Comparison of ENCODE assay signal across 8 mouse cellular contexts in genomic region chr1:182489803-182490452, GRCm38 (mm10). TPM values are rescaled to one million over a fixed set of nuclear protein-coding genes. Genes with fewer than 3 reads are reported as not detected.
DNase-seq lines count a peak whose midpoint lies in the region; ATAC-seq and TF ChIP-seq lines count a peak whose summit lies in the region.

No protein-coding gene starts in this region.

- H3K9ac ChIP-seq in embryonic facial prominence, embryonic 14.5 days (ENCODE audit: low read depth, low read length): no peak overlapping the region
- H3K9ac ChIP-seq in heart, adult 2 months (ENCODE audit: low read depth, low read length): no peak overlapping the region
- H3K9ac ChIP-seq in limb, embryonic 12.5 days (replicated peaks): no peak overlapping the region
- no peak overlapping the region for H3K9ac ChIP-seq in midbrain, embryonic 15.5 days

- peak; percentile 86 for TF ChIP-seq CTCF in bone marrow, adult 2 months (IDR thresholded peaks at IDR 0.05; ENCODE audit: control insufficient read depth, insufficient read depth, low read length)
- peak; percentile 97 for TF ChIP-seq CTCF in heart, adult 2 months (IDR thresholded peaks at IDR 0.05)
- peak; percentile 72 for TF ChIP-seq CTCF in kidney, adult 2 months (conservative IDR thresholded peaks at IDR 0.05; ENCODE audit: insufficient read depth, insufficient read length, low read depth, low read length)

- H3K4me3 ChIP-seq in bone marrow, adult 2 months (replicated peaks; ENCODE audit: control insufficient read depth, low read depth, low read length): no peak overlapping the region
- H3K4me3 ChIP-seq in embryonic facial prominence, embryonic 14.5 days (ENCODE audit: low read depth, low read length): peak overlapping the region; percentile 17
- no peak overlapping the region for H3K4me3 ChIP-seq in heart, adult 2 months
- H3K4me3 ChIP-seq in kidney, adult 2 months (ENCODE audit: insufficient read depth, low read depth, low read length): no peak overlapping the region
- peak overlapping the region; percentile 24 for H3K4me3 ChIP-seq in limb, embryonic 12.5 days (replicated peaks)
- H3K4me3 ChIP-seq in midbrain, embryonic 15.5 days: peak overlapping the region; percentile 23

- no peaks in the 10 kb centered on the region; the same call in 1 of the 2 replicates for H3K79me2 ChIP-seq in heart, adult 2 months (replicated peaks; ENCODE audit: control insufficient read depth, insufficient read depth, low read length)

- intact Hi-C loops in heart, adult 2 months (cut with DNase I): loop anchor here (1.0 to 2.0 kb wide), 3 partner anchors 27 to 113 kb away; partner anchors contain the start of gene Capn2

- no peaks in the 10 kb centered on the region for H3K9me3 ChIP-seq in embryonic facial prominence, embryonic 14.5 days (ENCODE audit: control insufficient read depth, low read length)
- no peaks in the 10 kb centered on the region for H3K9me3 ChIP-seq in limb, embryonic 12.5 days
- no peaks in the 10 kb centered on the region for H3K9me3 ChIP-seq in midbrain, embryonic 15.5 days

- H3K4me1 ChIP-seq in bone marrow, adult 2 months (ENCODE audit: control insufficient read depth, insufficient read depth, low read length): no peaks in the 10 kb centered on the region; the same call in 1 of the 2 replicates
- 0 out of 2 replicates have a peak, but pooled peaks cover 3% of the 10 kb centered on the region for H3K4me1 ChIP-seq in embryonic facial prominence, embryonic 14.5 days (ENCODE audit: control insufficient read depth, insufficient read depth, low read length)
- H3K4me1 ChIP-seq in heart, adult 2 months (ENCODE audit: control insufficient read depth, insufficient read depth, low read length): peaks cover 25% of the 10 kb centered on the region
- H3K4me1 ChIP-seq in kidney, adult 2 months (ENCODE audit: control insufficient read depth, insufficient read depth, low read length): peaks cover 12% of the 10 kb centered on the region
- H3K4me1 ChIP-seq in limb, embryonic 12.5 days (replicated peaks): peaks cover 14% of the 10 kb centered on the region
- peaks cover 13% of the 10 kb centered on the region for H3K4me1 ChIP-seq in midbrain, embryonic 15.5 days

- no peak for TF ChIP-seq POLR2A in bone marrow, adult 2 months (IDR thresholded peaks at IDR 0.05; ENCODE audit: borderline replicate concordance, control insufficient read depth, low read depth, low read length)
- TF ChIP-seq POLR2A in heart, adult 2 months (IDR thresholded peaks at IDR 0.05; ENCODE audit: insufficient read depth, low read depth, low read length): peak; percentile 67
- TF ChIP-seq POLR2A in kidney, adult 2 months (IDR thresholded peaks at IDR 0.05; ENCODE audit: low read depth, low read length): peak; percentile 28

- 9% methylated on average over 21 of the region's 21 CpGs for WGBS in bone marrow, adult 2 months
- WGBS in embryonic facial prominence, embryonic 14.5 days: 11% methylated on average over 21 of the region's 21 CpGs
- WGBS in heart, adult 2 months: 10% methylated on average over 21 of the region's 21 CpGs
- 10% methylated on average over 21 of the region's 21 CpGs for WGBS in kidney, adult 2 months
- WGBS in limb, embryonic 12.5 days: 11% methylated on average over 21 of the region's 21 CpGs
- WGBS in midbrain, embryonic 15.5 days: 9% methylated on average over 21 of the region's 21 CpGs

- H3K27me3 ChIP-seq in embryonic facial prominence, embryonic 14.5 days (replicated peaks; ENCODE audit: control insufficient read depth, insufficient read depth, low read length): no peaks in the 10 kb centered on the region
- no peaks in the 10 kb centered on the region for H3K27me3 ChIP-seq in heart, adult 2 months (ENCODE audit: control insufficient read depth, insufficient read depth, low read length)
- H3K27me3 ChIP-seq in kidney, adult 2 months (replicated peaks; ENCODE audit: control insufficient read depth, insufficient read depth, low read length): no peaks in the 10 kb centered on the region
- no peaks in the 10 kb centered on the region for H3K27me3 ChIP-seq in limb, embryonic 12.5 days
- H3K27me3 ChIP-seq in midbrain, embryonic 15.5 days (replicated peaks): no peaks in the 10 kb centered on the region

- peak overlapping the region; percentile 50 for H3K4me2 ChIP-seq in embryonic facial prominence, embryonic 14.5 days (ENCODE audit: low read depth, low read length)
- H3K4me2 ChIP-seq in limb, embryonic 12.5 days: peak overlapping the region; percentile 57
- H3K4me2 ChIP-seq in midbrain, embryonic 15.5 days: peak overlapping the region; percentile 58

- peaks cover 76% of the 10 kb centered on the region for H3K36me3 ChIP-seq in embryonic facial prominence, embryonic 14.5 days (ENCODE audit: control insufficient read depth, insufficient read depth, low read length)
- peaks cover 3% of the 10 kb centered on the region; the same call in 1 of the 2 replicates for H3K36me3 ChIP-seq in heart, adult 2 months (ENCODE audit: control insufficient read depth, insufficient read depth, low read length)
- H3K36me3 ChIP-seq in kidney, adult 2 months (ENCODE audit: control insufficient read depth, insufficient read depth, low read length): no peaks in the 10 kb centered on the region; the same call in 1 of the 2 replicates
- peaks cover 76% of the 10 kb centered on the region for H3K36me3 ChIP-seq in limb, embryonic 12.5 days
- H3K36me3 ChIP-seq in midbrain, embryonic 15.5 days (replicated peaks): peaks cover 19% of the 10 kb centered on the region; the same call in 1 of the 2 replicates

- peak; percentile 94 for TF ChIP-seq EP300 in heart, adult 2 months (IDR thresholded peaks at IDR 0.05; ENCODE audit: insufficient read depth, low read depth, low read length)

- peak; percentile 94 for DNase-seq in A20 (ENCODE audit: low read depth, low spot score)
- peak; percentile 97 for DNase-seq in embryonic facial prominence, embryonic 14.5 days (ENCODE audit: low spot score)
- peak; percentile 94 to 95 for DNase-seq in heart, adult 2 months
- DNase-seq in kidney, adult 2 months: peak; percentile 97
- peak; percentile 91 to 95 for DNase-seq in spleen, adult 18-20 months

- H3K27ac ChIP-seq in bone marrow, adult 2 months (ENCODE audit: control insufficient read depth, insufficient read depth, low read depth, low read length, poor library complexity): no peak overlapping the region
- peak overlapping the region; percentile 45; the same call in 1 of the 2 replicates for H3K27ac ChIP-seq in embryonic facial prominence, embryonic 14.5 days (replicated peaks; ENCODE audit: low read depth, low read length)
- peak overlapping the region; percentile 58 for H3K27ac ChIP-seq in heart, adult 2 months
- H3K27ac ChIP-seq in kidney, adult 2 months (ENCODE audit: insufficient read depth, low read depth, low read length): 0 out of 2 replicates have a peak overlapping the region, but pooled peaks have one; percentile 34
- H3K27ac ChIP-seq in limb, embryonic 12.5 days: 0 out of 2 replicates have a peak overlapping the region, but pooled peaks have one; percentile 4
- H3K27ac ChIP-seq in midbrain, embryonic 15.5 days: peak overlapping the region; percentile 72

- peak; percentile 96 for ATAC-seq in embryonic facial prominence, embryonic 14.5 days (ENCODE audit: low read depth)
- peak; percentile 87 for ATAC-seq in limb, embryonic 12.5 days (ENCODE audit: insufficient number of reproducible peaks, insufficient read depth, low FRiP score, low TSS enrichment, low read depth)
- ATAC-seq in midbrain, embryonic 15.5 days (replicated peaks): peak; percentile 96

RNA-seq across cellular contexts. Expression of gene Capn2, which starts 27.5 kb away (rescaled TPM):
- 12.2 and 30.1 TPM in 2 replicates for polyA plus RNA-seq in bone marrow, adult 2 months (2011; ENCODE audit: insufficient read depth, insufficient read length, low replicate concordance, missing spikeins)
- polyA plus RNA-seq in embryonic facial prominence, embryonic 14.5 days (2014; fragmentation: Nextera tagmentation; extraction: Ambion mirVana): 115 and 117 TPM in 2 replicates
- total RNA-seq in heart, adult 2 months (2021): 10 to 100 TPM; 63.9 to 65.3 TPM
- 28.0 and 46.2 TPM in 2 replicates for polyA plus RNA-seq in heart, adult 2 months (2012; rRNA removed)
- 31.7 and 33.0 TPM in 2 replicates for polyA plus RNA-seq in kidney, adult 2 months (2012; rRNA removed)
- polyA plus RNA-seq in limb, embryonic 12.5 days (2016; fragmentation: Nextera tagmentation; extraction: Ambion mirVana): 134 TPM in 2 replicates
- 85.6 and 86.2 TPM in 2 replicates for polyA plus RNA-seq in midbrain, embryonic 15.5 days (2015; fragmentation: Nextera tagmentation; extraction: Ambion mirVana)

Comparison
In these comparisons a context has a peak if more than half of its experiments do, and no peak if none do; other contexts are left out.
1. H3K4me3 ChIP-seq: peak in embryonic facial prominence, embryonic 14.5 days (single experiment), limb, embryonic 12.5 days (single experiment) and midbrain, embryonic 15.5 days (single experiment); none in bone marrow, adult 2 months (single experiment), heart, adult 2 months (single experiment) and kidney, adult 2 months (single experiment).
2. Peak in every context shown above with its lines, with median percentiles within 50 percentile points of each other: DNase-seq, CTCF ChIP-seq, ATAC-seq and H3K4me2 ChIP-seq.